Mouse (Mus musculus) gastrocnemius, postnatal 14 days (tissue): ENCODE data around the gene Nuak1. TPM values are rescaled to one million over a fixed set of nuclear protein-coding genes. Genes with fewer than 3 reads are reported as not detected.
A peak's percentile ranks its signal among the peaks of the same experiment; 100 is the strongest.

ENCODE experiments used
- DNase-seq: peaks from one replicate; pipeline ENCODE4 v3.0.0; 2021; ENCODE audit warnings: mixed read lengths
- intact Hi-C: fragments of 180-260 bp; cut with DNase I; formaldehyde crosslinking; loops from one replicate; pipeline ENCODE4 v1.15.1; 2025; ENCODE audit warnings: low total_unique reads
- total RNA-seq, 2 experiments: library from RNA; stranded (reverse); gene quantifications; 2 replicates each; pipeline ENCODE4 v1.2.3; 2021

Nuak1 gene
- total RNA-seq, 2 experiments from 2014 or later, result 12.1 to 15.0 TPM

- DNase-seq, result no peak
These were observed 25.3 kb downstream of the Nuak1 start for GRCm38 (mm10) chr10:84414981-84415700.

GRCm38 (mm10) chr10:84413310-84413709 is 27.1 kb downstream of the Nuak1 start:
- DNase-seq, result no peak
- intact Hi-C loops, result no loop called here

More at GRCm38 (mm10) chr10:84414981-84415700, 25.3 kb downstream of the Nuak1 start:
- intact Hi-C loops, result no loop called here

- no peak for DNase-seq
- intact Hi-C loops, result no loop called here
These were observed 28.0 kb downstream of the Nuak1 start for GRCm38 (mm10) chr10:84412326-84412962.

GRCm38 (mm10) chr10:84411122-84412105 is 29.0 kb downstream of the Nuak1 start:
- intact Hi-C loops, result no loop called here
- no peak for DNase-seq

GRCm38 (mm10) chr10:84408965-84409660 is 31.3 kb downstream of the Nuak1 start:
- DNase-seq, result peak; percentile 48
- intact Hi-C loops, result no loop called here

- intact Hi-C loops, result no loop called here
- no peak for DNase-seq
These were observed 35.1 kb downstream of the Nuak1 start for GRCm38 (mm10) chr10:84405135-84405776.

- no peak for DNase-seq
- intact Hi-C loops, result no loop called here
These were observed 38.5 kb downstream of the Nuak1 start for GRCm38 (mm10) chr10:84401907-84402371.

- intact Hi-C loops, result no loop called here
- DNase-seq, result no peak
These were observed 39.2 kb downstream of the Nuak1 start for GRCm38 (mm10) chr10:84401189-84401588.

- DNase-seq, result no peak
- intact Hi-C loops, result no loop called here
These were observed 40.2 kb downstream of the Nuak1 start for GRCm38 (mm10) chr10:84400037-84400681.

GRCm38 (mm10) chr10:84397276-84397675 is 43.1 kb downstream of the Nuak1 start:
- intact Hi-C loops, result no loop called here
- peak; percentile 49 for DNase-seq

GRCm38 (mm10) chr10:84395885-84396659 is 44.3 kb downstream of the Nuak1 start:
- intact Hi-C loops, result no loop called here
- DNase-seq, result peak; percentile 57

- no peak for DNase-seq
- intact Hi-C loops, result no loop called here
These were observed 45.1 kb downstream of the Nuak1 start for GRCm38 (mm10) chr10:84395259-84395658.

- no peak for DNase-seq
- intact Hi-C loops, result no loop called here
These were observed 46.5 kb downstream of the Nuak1 start for GRCm38 (mm10) chr10:84393881-84394280.

GRCm38 (mm10) chr10:84393405-84393804 is 47.0 kb downstream of the Nuak1 start:
- intact Hi-C loops, result no loop called here
- DNase-seq, result no peak

- no peak for DNase-seq
- intact Hi-C loops, result no loop called here
These were observed 47.7 kb downstream of the Nuak1 start for GRCm38 (mm10) chr10:84392723-84393081.

- intact Hi-C loops, result no loop called here
These were observed 48.2 kb downstream of the Nuak1 start for GRCm38 (mm10) chr10:84392027-84392722.

GRCm38 (mm10) chr10:84389707-84390106 is 50.7 kb downstream of the Nuak1 start:
- intact Hi-C loops, result no loop called here
- no peak for DNase-seq

More at GRCm38 (mm10) chr10:84392027-84392722, 48.2 kb downstream of the Nuak1 start:
- DNase-seq, result no peak
